Mouse (Mus musculus): ENCODE measurements around the gene Cntnap5b. TPM values are rescaled to one million over a fixed set of nuclear protein-coding genes. Genes with fewer than 3 reads are reported as not detected.

Gene Cntnap5b
- total and polyA plus RNA-seq, 3 experiments: not detected

DNA sequence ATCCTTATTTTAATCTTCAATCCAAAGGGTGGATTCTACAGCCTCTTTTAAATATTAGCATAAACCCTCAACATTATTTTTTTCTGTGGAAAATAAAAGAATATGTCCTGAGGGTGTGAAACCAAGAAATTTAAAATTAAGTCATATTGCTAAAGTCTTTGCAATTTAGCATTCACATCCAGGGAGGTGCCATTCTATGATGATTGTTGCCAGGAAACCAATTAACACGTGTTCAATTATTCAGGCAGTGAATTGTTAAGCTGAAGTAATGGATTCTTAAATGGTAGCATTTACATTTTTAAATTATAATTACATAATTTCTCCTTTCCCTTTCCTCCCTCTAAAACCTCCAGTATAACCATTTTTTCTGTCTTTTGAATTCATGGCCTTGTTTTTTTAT lies 692.7 kb downstream of the Cntnap5b start:
- H3K9me3 ChIP-seq (replicated peaks; ENCODE audit: low read length): peaks cover 11% of the 10 kb centered on the region
- in situ Hi-C loops (cut with MboI; ENCODE audit: low pct_ligation_motif_present, low pct_unique_long_range_greater_than_20kb, low sequenced_read_pairs): no loop called here
- no peak overlapping the region for H3K4me2 ChIP-seq (ENCODE audit: insufficient read depth, low read depth, poor library complexity, severe bottlenecking)
- DNase-seq (ENCODE audit: extremely low read depth): no peak
- H3K9ac ChIP-seq (ENCODE audit: insufficient read depth, low read depth): no peak overlapping the region
- dilution Hi-C loops (cut with MboI; ENCODE audit: extremely low pct_ligation_motif_present, extremely low pct_unique_long_range_greater_than_20kb, low sequenced_read_pairs): no loop called here
- no peaks in the 10 kb centered on the region for H3K36me3 ChIP-seq (replicated peaks in 1 of 2; ENCODE audit: control insufficient read depth in 1 of 2, insufficient read depth in 1 of 2, low read length in 1 of 2)
- no peak overlapping the region for H3K27ac ChIP-seq (ENCODE audit: insufficient read depth, low read depth)
- no peaks in the 10 kb centered on the region for H3K79me2 ChIP-seq (replicated peaks; ENCODE audit: control insufficient read depth, extremely low read depth, insufficient read depth, poor library complexity, severe bottlenecking)
- H3K27me3 ChIP-seq (replicated peaks): no peaks in the 10 kb centered on the region
- H3K4me1 ChIP-seq (ENCODE audit: control insufficient read depth in 1 of 2, insufficient read depth in 2 of 2): no peaks in the 10 kb centered on the region
- no peak overlapping the region for H3K4me3 ChIP-seq (replicated peaks in 1 of 3; ENCODE audit: low read depth in 2 of 3, low read length in 2 of 3, poor library complexity in 1 of 3)
- TF ChIP-seq RCOR1 (conservative IDR thresholded peaks at IDR 0.05; ENCODE audit: low read depth, low read length): no peak
- no peak for TF ChIP-seq USF1 (IDR thresholded peaks at IDR 0.05; ENCODE audit: low read depth, low read length)
- TF ChIP-seq NRF1 (IDR thresholded peaks at IDR 0.05; ENCODE audit: low read depth, low read length): no peak
- no peak for TF ChIP-seq KAT2A (IDR thresholded peaks at IDR 0.05; ENCODE audit: insufficient replicate concordance, low read length)
- no peak for TF ChIP-seq BHLHE40 (IDR thresholded peaks at IDR 0.05; ENCODE audit: low read depth, low read length)
- TF ChIP-seq CTCF (conservative IDR thresholded peaks at IDR 0.05 in 1 of 2, IDR thresholded peaks at IDR 0.05 in 1 of 2; ENCODE audit: low read depth in 2 of 2, low read length in 2 of 2): no peak
- no peak for TF ChIP-seq RAD21 (IDR thresholded peaks at IDR 0.05; ENCODE audit: low read depth, low read length)
- TF ChIP-seq MAX (IDR thresholded peaks at IDR 0.05; ENCODE audit: low read length): no peak
- no peak for TF ChIP-seq POLR2A (IDR thresholded peaks at IDR 0.05; ENCODE audit: low read depth, low read length)
- TF ChIP-seq SIN3A (IDR thresholded peaks at IDR 0.05; ENCODE audit: low read length): no peak
- TF ChIP-seq IRF4 (IDR thresholded peaks at IDR 0.05; ENCODE audit: low read depth, low read length): no peak
- TF ChIP-seq MYC (IDR thresholded peaks at IDR 0.05; ENCODE audit: low read depth, low read length): no peak
- TF ChIP-seq GABPA (IDR thresholded peaks at IDR 0.05; ENCODE audit: insufficient replicate concordance, low read depth, low read length): no peak
- TF ChIP-seq JUN (IDR thresholded peaks at IDR 0.05; ENCODE audit: insufficient read depth, low read depth, low read length): no peak
- TF ChIP-seq CHD2 (IDR thresholded peaks at IDR 0.05; ENCODE audit: low read length): no peak
- no peak for TF ChIP-seq ZNF384 (IDR thresholded peaks at IDR 0.05; ENCODE audit: low read depth, low read length)
- TF ChIP-seq SMC3 (IDR thresholded peaks at IDR 0.05; ENCODE audit: low read depth, low read length): no peak

GRCm38 (mm10) chr1:100467595-100467994 lies 695.0 kb downstream of the Cntnap5b start:
- TF ChIP-seq USF2 (conservative IDR thresholded peaks at IDR 0.05; ENCODE audit: low read depth, low read length): no peak
- no peak for TF ChIP-seq ZNF384 (IDR thresholded peaks at IDR 0.05; ENCODE audit: low read depth, low read length)
- no peak for TF ChIP-seq MAX (IDR thresholded peaks at IDR 0.05; ENCODE audit: low read length)
- TF ChIP-seq ETS1 (conservative IDR thresholded peaks at IDR 0.05; ENCODE audit: low read depth, low read length): no peak
- TF ChIP-seq BHLHE40 (IDR thresholded peaks at IDR 0.05; ENCODE audit: low read depth, low read length): no peak
- no peak for DNase-seq (ENCODE audit: extremely low read depth)
- Histone ChIP-seq H3K4me2 (ENCODE audit: insufficient read depth, low read depth, poor library complexity, severe bottlenecking) (no peak overlapping the region), H3K4me1 (ENCODE audit: control insufficient read depth in 1 of 2, insufficient read depth in 2 of 2) (no peaks in the 10 kb centered on the region), H3K4me3 (replicated peaks in 1 of 3; ENCODE audit: low read depth in 2 of 3, low read length in 2 of 3, poor library complexity in 1 of 3) (no peak overlapping the region), H3K9ac (ENCODE audit: insufficient read depth, low read depth) (no peak overlapping the region), H3K36me3 (replicated peaks in 1 of 2; ENCODE audit: control insufficient read depth in 1 of 2, insufficient read depth in 1 of 2, low read length in 1 of 2) (no peaks in the 10 kb centered on the region), H3K27me3 (replicated peaks) (no peaks in the 10 kb centered on the region), H3K79me2 (replicated peaks; ENCODE audit: control insufficient read depth, extremely low read depth, insufficient read depth, poor library complexity, severe bottlenecking) (no peaks in the 10 kb centered on the region), H3K9me3 (replicated peaks; ENCODE audit: low read length) (peaks cover 11% of the 10 kb centered on the region), H3K27ac (ENCODE audit: insufficient read depth, low read depth) (no peak overlapping the region)
- dilution Hi-C loops (cut with MboI; ENCODE audit: extremely low pct_ligation_motif_present, extremely low pct_unique_long_range_greater_than_20kb, low sequenced_read_pairs): no loop called here
- in situ Hi-C loops (cut with MboI; ENCODE audit: low pct_ligation_motif_present, low pct_unique_long_range_greater_than_20kb, low sequenced_read_pairs): no loop called here
